8 mouse cellular contexts compared by ENCODE assay signal in the genomic region with DNA sequence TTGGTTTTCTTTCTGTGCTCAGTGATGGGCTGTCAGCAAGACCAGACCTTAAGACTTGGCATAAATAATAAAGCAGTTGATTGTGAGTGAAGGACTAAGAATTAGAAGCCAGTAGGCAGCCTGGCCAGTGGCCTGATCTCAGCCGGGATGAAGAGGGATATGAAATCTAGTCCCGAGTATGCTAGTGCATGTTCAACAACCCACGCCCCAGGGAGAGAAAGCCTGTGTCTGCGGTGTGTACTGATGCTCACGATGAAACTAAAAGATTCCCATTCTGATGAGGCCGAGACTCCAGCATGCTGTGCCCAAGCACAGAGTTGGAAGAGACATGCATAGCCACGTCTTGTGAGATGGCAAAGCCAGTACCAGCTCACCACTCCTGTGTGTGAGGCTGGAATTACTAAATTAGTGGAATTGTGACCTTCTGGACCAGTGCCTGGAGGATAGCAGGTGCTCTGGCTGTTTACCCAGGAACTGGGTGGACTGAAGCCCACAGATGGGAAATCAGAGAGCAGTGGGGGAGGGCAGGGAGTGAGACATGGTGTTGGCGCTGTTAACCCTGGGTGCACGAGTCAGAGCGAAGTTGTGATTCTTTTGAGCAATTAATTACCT. TPM values are rescaled to one million over a fixed set of nuclear protein-coding genes. Genes with fewer than 3 reads are reported as not detected.
DNase-seq lines count a peak whose midpoint lies in the region.

No protein-coding gene starts in this region.

- peak; percentile 18 for DNase-seq in adrenal gland, postnatal 14 days
- DNase-seq in adrenal gland, postnatal 4 days (ENCODE audit: low spot score in 2 of 2): no peak
- DNase-seq in left cerebral cortex, postnatal 14 days (ENCODE audit: low spot score in 2 of 2): peak; percentile 8 to 18
- DNase-seq in left cerebral cortex, adult 11 months (ENCODE audit: low spot score): no peak
- DNase-seq in cerebellum, postnatal 36 days: peak; percentile 68 to 71
- DNase-seq in kidney, postnatal 25 days: peak; percentile 36 to 50
- DNase-seq in thymus, postnatal 4 days: no peak
- DNase-seq in neural tube, embryonic 10.5 days (ENCODE audit: extremely low spot score, low spot score): no peak

- intact Hi-C loops in left cerebral cortex, postnatal 14 days (cut with DNase I): no loop called here

RNA-seq across cellular contexts. Expression of a gene that starts 23.6 kb away (rescaled TPM):
- total RNA-seq in adrenal gland, postnatal 14 days (2021): 3.6 and 5.4 TPM in 2 replicates
- total RNA-seq in adrenal gland, postnatal 4 days (2021): 10 to 100 TPM; 12.0 to 14.4 TPM
- 10 to 100 TPM; 18.3 to 18.5 TPM for total RNA-seq in left cerebral cortex, postnatal 14 days (2021)

Comparison
In these comparisons a context has a peak if more than half of its experiments do, and no peak if none do; other contexts are left out.
1. DNase-seq: peak in adrenal gland, postnatal 14 days (single experiment), left cerebral cortex, postnatal 14 days (2 of 2), cerebellum, postnatal 36 days (2 of 2) and kidney, postnatal 25 days (2 of 2); none in adrenal gland, postnatal 4 days (0 of 2), left cerebral cortex, adult 11 months (single experiment), thymus, postnatal 4 days (single experiment) and neural tube, embryonic 10.5 days (single experiment).